Mouse (Mus musculus) monocyte, adult 5-6 weeks (primary cell): Measurements from ENCODE around the gene Aff2. TPM values are rescaled to one million over a fixed set of nuclear protein-coding genes. Genes with fewer than 3 reads are reported as not detected.

Source experiments
- ATAC-seq: fragments of 153-309, 156-312 bp; replicated peaks from 2 replicates; pipeline ENCODE4 v1.8.0; 2017; ENCODE audit warnings: mild to moderate bottlenecking; ENCODE audit not compliant: low TSS enrichment, insufficient number of reproducible peaks, severe bottlenecking, poor library complexity, low FRiP score
- total RNA-seq: library from RNA; stranded (forward); fragments of 200-1000, 200-491, 200-594 nt; gene quantifications from 3 replicates; pipeline ENCODE4 v1.2.3, GENCODE M21; 2017

The Aff2 gene
- not detected in 3 replicates for total RNA-seq

DNA sequence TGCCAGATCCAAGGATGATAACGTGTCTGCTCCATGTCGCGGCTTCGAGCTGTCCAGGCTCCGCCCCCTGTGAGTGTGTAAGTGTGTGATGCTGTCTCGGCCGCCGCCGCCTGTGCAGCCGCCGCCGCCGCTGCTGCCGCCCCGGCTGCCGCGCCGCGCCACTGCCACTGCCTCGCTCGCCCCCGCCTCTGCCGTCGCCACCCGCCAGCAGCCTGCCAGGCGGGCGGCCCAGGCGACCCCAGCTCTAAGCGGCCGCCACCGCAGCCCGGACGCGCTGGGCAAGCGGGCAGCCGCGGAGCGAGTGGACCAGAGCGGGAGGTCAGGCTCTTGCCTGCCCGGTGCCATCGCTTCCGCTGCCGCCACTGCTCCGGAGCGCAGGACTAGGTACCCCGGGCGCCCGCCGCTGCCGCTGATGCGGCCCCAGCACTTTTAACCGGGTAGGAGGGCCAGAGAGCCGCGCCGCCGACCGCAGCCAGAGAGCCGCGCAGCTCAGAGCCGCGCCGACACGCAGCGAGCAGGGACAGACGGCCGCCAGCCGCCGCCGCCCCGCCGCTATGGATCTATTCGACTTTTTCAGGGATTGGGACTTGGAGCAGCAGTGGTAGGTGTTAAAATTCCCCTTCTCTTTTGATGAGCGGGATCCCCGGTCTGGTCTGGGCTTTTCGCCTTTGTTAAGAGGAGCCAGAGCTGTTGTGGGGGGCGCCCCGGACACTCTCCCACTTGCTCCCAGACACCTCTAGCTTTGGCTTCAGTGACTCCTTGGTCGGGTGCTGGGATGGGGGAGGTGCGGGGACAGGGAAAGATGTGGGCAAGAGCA is at the start of gene Aff2:
Aff2 (plus strand) TSS at position 57 of the 817 bp plus-strand sequence.
- ATAC-seq = no peak

DNA sequence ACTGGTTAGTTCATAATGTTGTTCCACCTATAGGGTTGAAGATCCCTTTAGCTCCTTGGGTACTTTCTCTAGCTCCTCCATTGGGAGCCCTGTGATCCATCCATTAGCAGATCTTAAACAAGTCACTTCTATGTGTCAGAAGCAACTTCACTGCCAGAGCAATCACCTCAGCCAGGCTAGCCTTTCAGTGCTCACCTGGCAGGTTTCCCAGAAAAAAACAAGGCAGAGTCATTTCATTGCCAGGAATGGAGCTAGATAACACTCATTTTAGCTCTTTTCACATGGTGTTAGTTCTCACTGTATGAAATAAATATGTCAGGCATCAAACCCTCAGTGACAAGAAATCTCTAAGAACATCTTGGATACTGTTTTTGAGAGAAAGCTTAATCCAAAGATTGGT is 22.8 kb upstream of the Aff2 start:
- ATAC-seq = no peak

DNA sequence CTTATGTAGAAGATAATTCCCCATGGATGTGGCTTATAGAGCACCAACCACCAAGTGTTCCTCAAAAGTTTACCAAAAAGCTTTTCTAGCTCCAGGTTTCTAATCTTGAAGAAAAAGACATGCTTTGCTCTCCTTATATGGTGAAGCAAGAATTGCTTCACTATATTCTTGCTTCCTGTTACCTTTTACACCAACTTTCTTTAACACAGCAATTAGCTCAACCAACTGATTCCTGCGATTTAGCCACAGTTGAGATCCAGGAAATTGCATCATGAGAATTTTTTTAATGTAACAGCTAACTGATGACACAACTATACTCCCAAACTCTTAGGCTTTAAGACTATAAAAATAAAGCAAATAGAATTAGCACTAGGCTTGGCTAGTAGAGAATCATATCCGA is 4.5 kb upstream of the Aff2 start:
- no peak for ATAC-seq

DNA sequence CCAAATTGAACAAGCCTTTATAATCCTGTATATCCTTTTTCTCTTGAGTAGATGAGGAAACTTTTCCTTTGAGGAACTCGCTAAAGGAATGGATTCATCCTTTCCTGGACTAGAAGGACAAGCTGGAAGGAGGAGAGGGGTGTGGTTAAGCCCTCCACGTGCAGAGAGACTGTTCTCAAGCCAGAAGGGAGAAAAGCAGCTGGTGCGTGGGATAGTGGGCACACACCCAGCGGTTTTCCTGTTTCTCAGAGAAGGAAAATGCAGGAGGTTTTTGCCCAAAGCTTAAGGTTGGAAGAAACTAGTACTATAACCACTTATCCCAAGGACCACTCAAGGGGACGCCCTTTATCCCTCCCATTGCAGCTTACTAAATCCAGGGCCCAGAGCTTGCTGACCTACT is 734 bp upstream of the Aff2 start:
- no peak for ATAC-seq

DNA sequence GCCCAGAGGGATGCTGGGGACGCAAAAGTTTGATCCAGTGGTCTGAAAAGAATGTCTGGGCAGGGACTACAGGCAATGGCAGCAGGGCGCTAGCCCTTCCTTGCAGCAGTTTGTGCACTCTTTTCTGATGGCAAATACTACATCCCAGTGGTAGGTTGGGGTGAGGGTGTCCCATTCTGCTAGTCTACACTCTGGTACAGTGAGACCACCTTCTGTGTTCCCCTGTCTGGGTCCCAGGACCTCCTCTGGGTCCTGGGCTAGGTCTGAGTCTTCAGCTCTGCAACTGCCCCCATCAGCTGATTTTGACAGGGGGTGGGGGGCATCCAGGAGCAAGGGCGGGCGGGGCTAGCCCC is 233 bp upstream of the Aff2 start:
- ATAC-seq = no peak

DNA sequence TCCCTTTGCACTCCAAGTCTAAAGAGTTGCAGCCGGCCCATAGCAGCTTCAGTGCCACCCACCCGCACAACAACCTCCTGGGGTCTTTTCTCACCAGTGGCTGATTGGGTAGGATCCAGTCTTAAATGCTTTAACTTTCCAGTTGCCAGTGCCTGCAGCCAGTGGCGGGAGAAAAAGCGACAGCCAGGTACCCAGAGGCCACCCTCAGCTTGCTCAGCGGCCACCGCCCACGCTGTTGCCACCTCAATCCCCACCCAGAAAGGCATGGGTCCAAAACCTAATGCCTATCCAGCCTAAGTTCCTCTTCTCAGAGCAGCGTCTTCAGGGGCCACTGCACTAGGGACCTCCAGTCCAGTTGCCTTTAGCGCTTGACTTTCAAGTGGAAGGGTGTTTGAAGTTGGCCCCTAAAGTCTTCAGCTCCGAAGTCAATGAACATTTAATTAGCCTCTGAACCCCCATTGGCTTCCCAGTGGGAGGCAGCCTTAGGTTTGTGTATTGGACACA is 1.0 kb downstream of the Aff2 start:
- ATAC-seq = no peak

DNA sequence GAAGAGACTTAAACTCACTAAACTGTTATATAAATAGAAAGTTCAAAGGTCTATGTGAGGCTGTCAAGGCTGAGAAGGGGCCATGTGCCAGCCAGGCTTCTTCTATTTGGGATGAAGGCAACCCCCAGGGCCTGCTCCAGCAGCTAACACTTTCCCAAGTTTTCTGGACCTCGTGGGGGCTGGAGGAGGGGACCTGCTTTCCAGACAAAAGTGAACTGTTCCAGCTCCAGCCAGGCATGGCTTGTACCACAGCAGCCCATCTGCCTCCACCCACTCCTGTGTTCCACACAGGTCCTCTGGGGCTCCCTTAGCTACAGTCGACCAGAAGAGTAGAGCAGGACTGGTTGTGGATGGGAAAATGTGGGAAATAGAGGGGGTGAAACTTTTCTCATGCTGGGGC is 4.1 kb downstream of the Aff2 start:
- no peak for ATAC-seq

DNA sequence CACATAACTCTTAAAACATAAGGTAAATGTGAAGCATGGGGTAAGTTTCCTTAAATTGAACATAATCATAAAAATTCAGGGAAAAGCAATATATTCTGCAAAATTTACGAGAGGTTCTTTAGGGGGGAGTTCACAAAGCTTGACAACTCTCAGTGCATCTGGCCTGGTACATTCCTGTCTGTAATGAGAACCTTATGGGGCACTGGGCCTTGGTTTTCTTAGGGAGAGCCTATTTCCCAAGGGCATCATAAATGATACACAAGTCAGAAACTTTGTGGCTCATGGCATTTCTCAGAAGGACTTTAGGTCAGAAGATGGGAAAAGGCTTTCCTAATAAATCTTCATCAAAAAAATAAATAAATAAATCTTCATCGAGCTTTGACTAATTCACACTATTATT is 13.2 kb downstream of the Aff2 start:
- no peak for ATAC-seq

DNA sequence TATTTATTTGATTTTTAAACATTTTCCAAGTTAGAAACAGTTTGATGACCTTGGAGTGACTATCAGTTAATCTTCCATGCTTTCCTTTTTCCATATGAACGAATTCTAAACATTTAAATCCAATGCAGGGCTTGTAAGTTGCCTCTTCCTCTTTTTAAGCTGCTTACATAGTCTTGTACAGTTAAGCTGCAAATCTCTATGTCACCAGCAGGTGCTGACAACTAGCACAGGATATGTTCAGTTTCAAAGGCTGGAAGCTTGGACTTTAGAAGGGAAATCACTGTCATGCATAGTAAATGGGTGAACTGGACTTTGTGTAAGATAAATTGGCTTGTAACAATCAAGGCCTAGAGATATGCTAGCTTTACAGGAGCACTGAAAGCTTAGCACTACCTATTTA is 29.6 kb downstream of the Aff2 start:
- ATAC-seq = no peak

DNA sequence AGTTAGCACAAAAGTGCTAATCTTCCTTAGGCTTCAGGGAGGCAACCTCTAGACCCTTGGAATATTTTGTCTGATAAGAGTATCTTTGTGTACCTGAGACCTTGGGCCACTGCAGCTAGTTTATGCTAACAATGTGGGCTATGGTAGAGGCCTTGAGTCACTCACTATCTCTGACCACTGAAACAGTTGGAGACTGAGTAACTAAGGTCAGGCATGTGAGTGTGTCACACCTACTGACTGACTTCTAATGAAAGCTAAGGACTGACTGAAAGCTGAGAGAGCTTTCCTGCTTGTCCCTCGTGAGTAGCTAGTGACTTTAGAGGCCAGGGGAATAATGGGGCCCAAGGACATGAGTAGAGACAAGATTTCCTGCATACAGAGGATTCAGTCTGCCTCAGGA is 54.9 kb downstream of the Aff2 start:
- ATAC-seq = no peak

DNA sequence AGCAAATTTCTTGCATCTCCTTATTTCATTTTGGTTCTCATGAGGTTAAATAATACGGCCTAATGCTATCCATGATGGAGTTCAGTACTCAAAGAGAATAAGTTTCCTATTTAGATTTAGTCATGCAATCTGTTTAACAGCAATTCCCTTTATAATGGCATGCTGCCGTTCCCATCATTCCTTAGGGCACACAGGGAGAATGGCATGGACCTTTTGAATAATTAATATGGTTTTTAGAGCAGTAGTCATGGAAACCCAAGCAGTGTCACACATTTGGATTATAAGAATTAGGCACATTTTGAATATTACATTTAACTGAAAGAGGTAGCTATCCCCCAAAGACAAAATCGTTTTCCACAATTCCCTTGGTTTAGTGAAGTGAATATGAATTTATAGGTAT is 78.3 kb downstream of the Aff2 start:
- no peak for ATAC-seq

DNA sequence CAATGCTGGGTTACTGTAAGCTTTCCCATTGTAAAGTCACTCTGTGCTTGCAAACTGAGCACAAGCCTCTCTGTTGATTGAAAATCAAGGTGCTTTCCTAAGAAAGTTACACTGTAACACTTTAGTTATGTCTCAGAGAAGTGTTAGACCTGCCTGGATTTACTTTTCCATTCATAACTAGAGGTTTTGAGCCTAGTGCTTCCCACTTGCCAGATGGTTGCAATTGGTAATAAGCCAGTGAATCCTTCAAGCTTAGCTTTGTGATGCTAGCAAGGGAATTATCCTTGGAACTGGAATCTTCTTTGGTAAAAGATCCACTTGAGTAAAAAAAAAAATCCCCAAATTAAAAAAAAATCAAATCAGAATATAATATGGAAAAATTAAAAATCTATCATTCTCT is 81.8 kb downstream of the Aff2 start:
- ATAC-seq = no peak

DNA sequence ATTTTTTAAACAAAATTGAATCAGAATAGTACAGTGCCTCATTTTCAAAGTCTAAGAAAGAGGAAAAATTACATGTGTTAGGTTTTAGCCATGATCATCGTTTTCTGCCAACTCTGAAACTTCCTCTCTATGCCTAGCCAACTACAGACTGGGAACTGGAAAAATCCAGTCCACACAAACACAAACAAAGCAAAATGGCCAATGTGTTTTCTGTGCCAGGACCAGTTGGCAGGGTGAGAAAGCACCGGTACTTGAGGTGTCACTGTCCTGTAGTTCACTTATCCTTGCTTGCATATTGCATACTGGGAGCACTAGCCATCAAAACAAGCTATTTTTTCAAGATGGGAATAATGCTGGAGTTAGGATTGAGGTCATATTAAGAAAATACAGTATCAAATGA is 100.8 kb downstream of the Aff2 start:
- no peak for ATAC-seq

DNA sequence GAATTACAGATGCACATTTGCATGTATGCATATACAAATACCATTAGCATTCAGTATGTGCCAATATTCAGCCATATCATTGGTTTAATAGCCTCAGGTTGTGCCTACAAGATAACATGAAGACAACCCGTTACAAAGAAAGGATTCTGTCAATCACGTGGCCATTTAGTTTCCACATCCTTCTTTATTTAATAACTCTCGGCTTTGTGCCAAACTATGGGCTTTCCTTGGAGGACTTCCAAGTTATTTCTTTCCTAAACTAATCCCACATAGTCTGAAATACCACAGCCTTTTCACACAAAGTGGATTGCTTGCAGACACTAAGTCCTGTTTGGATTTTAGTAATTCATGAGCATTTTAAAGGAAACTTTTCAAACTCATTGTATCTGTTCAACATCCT is 142.0 kb downstream of the Aff2 start:
- ATAC-seq = no peak

DNA sequence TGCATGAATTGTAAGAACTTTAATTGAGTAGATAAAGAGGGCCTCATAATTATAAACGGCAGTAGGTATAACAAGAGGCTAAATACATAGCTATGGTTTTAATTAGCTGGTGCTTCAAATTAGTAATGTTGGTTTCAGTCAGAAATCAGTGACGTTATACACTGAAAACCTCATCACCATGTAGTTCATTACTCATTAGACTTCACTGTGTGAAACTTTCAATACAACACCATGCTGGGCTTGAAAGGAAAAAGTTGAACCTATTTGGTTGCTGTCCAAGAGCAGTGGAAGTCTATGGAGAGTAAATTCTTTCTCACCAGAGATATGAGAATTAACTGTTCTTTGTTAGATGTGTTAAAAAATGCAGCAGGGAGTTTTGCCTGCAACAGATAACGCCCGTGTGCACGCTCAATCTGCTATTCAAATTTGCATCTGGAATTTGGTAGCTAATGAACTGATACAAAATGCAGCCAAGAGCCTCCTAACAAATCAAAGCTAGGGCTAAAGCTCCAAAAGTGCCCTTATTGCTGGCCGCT is 158.0 kb downstream of the Aff2 start:
- no peak for ATAC-seq

DNA sequence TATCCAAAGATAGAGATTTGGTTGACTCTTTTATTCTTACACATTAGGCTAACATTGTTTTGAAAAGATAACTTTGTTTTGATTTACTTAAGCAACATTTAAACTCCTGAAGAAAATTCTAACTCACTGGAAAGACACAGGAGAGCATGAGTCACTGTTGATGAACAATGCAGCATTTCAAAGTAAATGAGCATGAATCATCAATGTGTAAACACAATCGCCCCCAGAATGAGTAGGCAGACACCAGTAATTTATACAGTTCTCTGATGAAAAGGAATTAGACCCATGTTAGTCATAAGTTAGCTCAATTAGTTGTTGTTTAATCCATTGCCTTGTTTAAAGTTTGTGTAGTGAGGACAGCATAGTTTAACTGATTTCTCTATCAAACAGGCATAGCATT is 180.7 kb downstream of the Aff2 start:
- ATAC-seq = no peak

DNA sequence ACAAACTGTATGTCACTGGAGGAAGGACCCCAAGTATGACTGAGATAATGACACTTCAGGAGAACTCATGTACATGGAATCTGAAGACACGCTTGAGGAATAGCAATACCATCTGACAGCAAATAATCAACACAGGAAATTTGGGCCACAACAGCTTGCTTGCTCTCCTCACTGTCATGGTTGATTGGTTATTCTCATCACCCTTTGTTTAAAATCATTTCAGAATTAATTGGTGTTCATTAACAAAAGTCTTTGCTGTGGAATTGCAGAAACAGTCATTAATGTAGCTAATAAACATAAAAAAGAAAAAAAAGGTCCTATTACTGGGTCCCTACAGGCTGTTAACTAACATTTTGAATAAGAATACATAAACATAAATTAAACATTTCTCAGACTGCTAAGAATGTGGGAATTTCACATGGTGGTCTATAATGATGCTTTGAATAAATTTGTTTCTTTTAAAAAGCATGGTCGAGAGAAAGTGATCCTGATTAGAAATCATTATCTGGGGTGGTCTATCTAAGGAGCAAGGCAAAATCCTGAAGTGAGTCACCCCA is 219.9 kb downstream of the Aff2 start:
- ATAC-seq = no peak

DNA sequence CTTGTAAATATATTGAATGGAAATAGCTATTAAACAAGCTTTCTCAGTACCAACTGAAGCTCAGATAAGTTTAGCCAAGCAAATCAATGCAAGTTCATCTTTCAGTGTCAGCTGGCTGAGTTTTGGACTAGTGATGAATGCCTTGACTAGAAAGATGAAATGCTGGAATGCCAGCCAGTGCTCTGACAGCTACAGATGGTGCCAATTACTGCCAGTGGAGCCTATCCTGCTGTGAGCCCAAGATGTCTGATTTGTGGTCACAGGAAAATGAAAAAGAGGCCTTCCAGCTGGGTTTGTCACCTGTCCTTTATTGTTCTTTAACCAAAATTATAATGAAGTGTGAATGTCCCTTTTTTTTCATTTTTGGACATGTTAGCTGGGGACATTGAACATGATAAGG is 248.7 kb downstream of the Aff2 start:
- ATAC-seq = no peak

DNA sequence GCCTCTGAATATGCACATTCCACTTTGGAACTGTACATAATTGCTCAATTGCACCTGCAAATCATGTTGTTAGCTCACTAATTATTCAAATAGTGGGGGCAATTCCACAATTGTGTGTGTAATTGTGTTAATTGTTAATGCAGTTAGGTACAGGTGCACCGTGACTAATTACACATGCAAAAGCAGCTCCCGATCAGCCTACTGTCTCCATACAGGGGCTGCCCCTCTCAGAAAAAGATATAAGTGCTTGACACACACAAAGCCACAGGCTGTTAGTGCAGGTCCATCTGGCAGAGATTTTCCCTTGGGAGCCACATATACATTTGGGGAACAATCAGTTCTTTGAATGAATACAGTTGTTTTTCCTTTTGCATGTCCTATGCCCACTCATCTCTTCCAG is 302.9 kb downstream of the Aff2 start:
- no peak for ATAC-seq

DNA sequence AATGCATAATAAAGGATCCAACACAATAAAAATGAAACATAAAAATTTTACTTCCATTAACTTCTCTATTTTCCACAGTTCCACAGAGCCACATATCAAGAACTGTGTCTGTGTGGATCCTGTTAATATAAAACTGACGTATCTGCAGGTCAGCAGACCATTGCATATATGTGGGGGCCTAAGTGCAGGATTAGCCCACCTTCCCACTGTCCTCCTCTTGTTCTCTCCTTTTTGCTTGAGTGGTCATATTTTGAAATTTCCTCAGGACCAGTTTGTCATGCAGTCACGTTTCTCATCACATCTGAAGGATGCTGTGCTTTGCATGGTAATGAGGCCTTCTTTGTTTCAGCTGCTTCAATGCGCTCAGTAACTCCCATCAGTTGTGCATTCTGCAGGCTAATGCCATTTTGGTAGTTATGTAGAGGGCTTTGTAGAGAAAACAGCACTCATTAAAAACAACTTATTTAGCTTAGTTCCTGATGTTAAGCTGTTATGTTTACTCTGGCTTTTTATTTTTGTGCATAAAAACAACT is 306.1 kb downstream of the Aff2 start:
- ATAC-seq = no peak
